Mouse (Mus musculus): ENCODE measurements around the gene Coq6. TPM values are rescaled to one million over a fixed set of nuclear protein-coding genes. Genes with fewer than 3 reads are reported as not detected.

The Coq6 gene
- total and polyA plus RNA-seq, 2 experiments from 2014 or later: 40.8 to 80.2 TPM

DNA sequence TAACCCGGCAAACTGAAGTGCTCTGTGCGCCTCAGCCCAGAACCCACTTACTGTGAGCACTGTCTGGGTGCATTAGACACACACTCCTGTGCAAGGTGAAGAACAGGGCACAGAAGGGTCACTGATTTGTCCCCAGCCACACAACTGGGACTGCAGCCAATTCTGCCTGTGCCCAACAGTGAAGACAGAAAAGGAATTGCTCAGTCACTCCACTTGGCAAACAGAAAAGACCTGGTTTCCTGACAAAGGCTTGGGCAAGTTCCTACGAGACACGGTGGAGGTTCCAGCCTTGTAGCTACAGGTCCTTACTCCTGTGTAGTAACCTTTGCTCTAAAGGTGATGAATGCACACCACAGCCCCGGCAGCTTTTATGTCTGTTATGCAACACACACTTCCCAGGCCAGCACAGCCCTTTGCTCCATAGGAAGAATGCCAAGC is 23.2 kb downstream of the Coq6 start:
- H3K9me3 ChIP-seq (ENCODE audit: low read length): no peaks in the 10 kb centered on the region
- H3K27ac ChIP-seq: peak overlapping the region; percentile 45
- no peaks in the 10 kb centered on the region for H3K4me1 ChIP-seq (ENCODE audit: insufficient read depth, low read length)
- peak; percentile 26 for DNase-seq (ENCODE audit: low spot score)
- H3K9ac ChIP-seq (replicated peaks; ENCODE audit: low read length): no peak overlapping the region
- no peak for ATAC-seq
- no peaks in the 10 kb centered on the region for H3K27me3 ChIP-seq (ENCODE audit: insufficient read depth, low read length)
- TF ChIP-seq CTCF (IDR thresholded peaks at IDR 0.05; ENCODE audit: low read depth): no peak
- no peak overlapping the region for H3K4me2 ChIP-seq (ENCODE audit: low read depth, low read length)
- WGBS: 61% methylated on average over 5 of the region's 5 CpGs
- no peak overlapping the region for H3K4me3 ChIP-seq (ENCODE audit: low read length)
- peaks cover 14% of the 10 kb centered on the region; the same call in 1 of the 2 replicates for H3K36me3 ChIP-seq (ENCODE audit: insufficient read depth, low read length)

DNA sequence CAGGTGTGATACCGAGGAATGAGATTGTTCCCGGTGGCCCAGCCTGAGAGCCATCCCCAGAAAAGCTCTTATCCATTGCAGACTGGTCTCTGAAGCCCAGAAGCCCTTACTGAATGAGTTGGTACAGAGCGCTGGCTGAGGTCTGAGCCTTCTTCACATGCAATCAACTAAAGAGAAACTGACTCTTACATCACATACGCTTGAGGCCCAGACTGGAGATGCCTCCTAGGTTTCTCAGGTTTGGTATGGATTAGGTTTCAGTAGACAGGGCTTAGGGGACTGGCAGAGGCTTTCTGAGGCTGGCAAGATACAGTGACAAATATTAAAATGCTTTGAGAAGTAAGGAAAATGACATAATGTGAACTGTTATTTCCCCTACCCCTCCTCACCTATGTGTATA is 24.0 kb downstream of the Coq6 start:
- WGBS: 95% methylated on average over 4 of the region's 4 CpGs
- no peak overlapping the region for H3K4me3 ChIP-seq (ENCODE audit: low read length)
- H3K36me3 ChIP-seq (ENCODE audit: insufficient read depth, low read length): peaks cover 14% of the 10 kb centered on the region; the same call in 1 of the 2 replicates
- H3K9ac ChIP-seq (replicated peaks; ENCODE audit: low read length): no peak overlapping the region
- H3K27me3 ChIP-seq (ENCODE audit: insufficient read depth, low read length): no peaks in the 10 kb centered on the region
- DNase-seq (ENCODE audit: low spot score): no peak
- ATAC-seq: no peak
- H3K4me2 ChIP-seq (ENCODE audit: low read depth, low read length): no peak overlapping the region
- H3K27ac ChIP-seq: no peak overlapping the region
- H3K4me1 ChIP-seq (ENCODE audit: insufficient read depth, low read length): no peaks in the 10 kb centered on the region
- no peak for TF ChIP-seq CTCF (IDR thresholded peaks at IDR 0.05; ENCODE audit: low read depth)
- H3K9me3 ChIP-seq (ENCODE audit: low read length): no peaks in the 10 kb centered on the region

DNA sequence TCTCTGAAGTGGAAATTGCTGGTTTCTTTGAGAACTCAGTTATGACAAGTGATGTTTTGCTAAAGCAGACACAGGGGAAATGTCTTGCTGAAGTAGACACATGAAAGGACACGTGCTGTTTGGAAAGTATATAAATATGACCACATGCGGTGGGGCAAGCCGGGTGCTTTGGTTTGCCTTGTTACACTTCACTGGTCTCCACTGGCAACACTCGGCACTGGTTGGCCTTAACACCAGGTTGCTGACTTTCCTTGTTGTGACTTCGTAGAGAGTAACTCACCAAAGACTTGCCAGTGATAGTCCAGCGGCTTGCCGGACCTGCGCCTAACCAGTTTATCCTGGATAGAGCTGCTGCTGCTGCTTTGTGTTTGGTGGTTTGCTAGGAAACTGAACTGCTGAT is 26.6 kb downstream of the Coq6 start:
- TF ChIP-seq CTCF (IDR thresholded peaks at IDR 0.05; ENCODE audit: low read depth): no peak
- H3K9me3 ChIP-seq (ENCODE audit: low read length): no peaks in the 10 kb centered on the region
- no peaks in the 10 kb centered on the region for H3K27me3 ChIP-seq (ENCODE audit: insufficient read depth, low read length)
- H3K4me2 ChIP-seq (ENCODE audit: low read depth, low read length): no peak overlapping the region
- no peak overlapping the region for H3K4me3 ChIP-seq (ENCODE audit: low read length)
- DNase-seq (ENCODE audit: low spot score) (no peak), ATAC-seq (no peak)
- WGBS: 83% methylated on average over 8 of the region's 8 CpGs
- no peak overlapping the region for H3K9ac ChIP-seq (replicated peaks; ENCODE audit: low read length)
- no peaks in the 10 kb centered on the region for H3K4me1 ChIP-seq (ENCODE audit: insufficient read depth, low read length)
- H3K36me3 ChIP-seq (ENCODE audit: insufficient read depth, low read length): 0 out of 2 replicates have a peak, but pooled peaks cover 9% of the 10 kb centered on the region
- no peak overlapping the region for H3K27ac ChIP-seq

DNA sequence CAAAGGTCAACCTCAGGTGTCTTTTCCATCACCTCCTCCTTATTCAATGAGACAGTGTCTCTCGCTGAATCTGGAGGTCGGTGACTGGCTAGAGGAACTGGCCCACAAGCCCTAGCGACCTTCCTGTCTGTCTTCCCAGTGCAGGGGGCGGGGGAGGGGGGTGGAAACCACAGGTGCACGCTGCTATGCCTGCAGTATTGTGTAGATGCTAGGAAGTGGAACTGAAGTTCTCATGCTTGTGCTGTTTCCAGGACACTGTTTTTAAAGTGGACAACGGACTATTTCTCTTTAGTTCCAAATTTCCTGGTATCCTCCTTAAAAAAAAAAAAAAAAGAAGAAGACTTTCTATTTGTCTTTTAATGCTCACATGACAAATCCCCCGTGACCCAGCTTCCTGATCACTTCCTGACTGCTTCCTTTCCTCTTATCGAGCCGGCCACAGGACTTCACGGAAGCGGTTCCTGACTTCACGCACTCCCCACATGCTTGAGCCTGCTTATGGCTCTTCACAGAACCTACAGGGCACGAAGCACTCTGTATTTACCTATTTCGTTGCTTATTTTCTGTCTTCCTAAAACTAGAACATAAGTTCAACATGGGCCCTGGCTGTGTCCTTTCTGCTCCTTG is 27.4 kb downstream of the Coq6 start:
- no peaks in the 10 kb centered on the region for H3K4me1 ChIP-seq (ENCODE audit: insufficient read depth, low read length)
- H3K4me2 ChIP-seq (ENCODE audit: low read depth, low read length): no peak overlapping the region
- no peak for TF ChIP-seq CTCF (IDR thresholded peaks at IDR 0.05; ENCODE audit: low read depth)
- no peak overlapping the region for H3K27ac ChIP-seq
- DNase-seq (ENCODE audit: low spot score) (no peak), ATAC-seq (no peak)
- no peaks in the 10 kb centered on the region for H3K27me3 ChIP-seq (ENCODE audit: insufficient read depth, low read length)
- 75% methylated on average over 14 of the region's 14 CpGs for WGBS
- H3K9me3 ChIP-seq (ENCODE audit: low read length): no peaks in the 10 kb centered on the region
- no peak overlapping the region for H3K9ac ChIP-seq (replicated peaks; ENCODE audit: low read length)
- no peak overlapping the region for H3K4me3 ChIP-seq (ENCODE audit: low read length)
- H3K36me3 ChIP-seq (ENCODE audit: insufficient read depth, low read length): 0 out of 2 replicates have a peak, but pooled peaks cover 9% of the 10 kb centered on the region

DNA sequence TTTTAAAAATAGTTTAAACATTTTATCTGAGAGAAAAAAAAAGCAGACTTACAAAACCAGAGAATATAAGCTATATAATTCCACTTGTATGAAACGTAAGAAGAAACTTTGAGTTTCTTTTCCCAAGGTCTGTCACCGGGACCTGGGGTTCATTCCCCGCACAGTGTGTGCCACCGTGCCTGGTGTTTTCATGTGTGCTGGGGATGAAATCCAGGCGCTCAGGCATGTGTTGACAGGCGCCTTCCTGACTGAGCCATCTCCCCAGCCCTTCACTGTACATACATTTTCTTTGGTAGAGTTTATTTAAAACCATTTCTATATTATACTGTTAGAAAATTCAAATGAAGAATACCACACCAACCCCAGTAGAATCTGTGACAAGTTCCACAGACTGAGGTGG is 28.9 kb downstream of the Coq6 start:
- Histone ChIP-seq H3K9me3 (ENCODE audit: low read length) (no peaks in the 10 kb centered on the region), H3K4me1 (ENCODE audit: insufficient read depth, low read length) (no peaks in the 10 kb centered on the region), H3K4me2 (ENCODE audit: low read depth, low read length) (no peak overlapping the region), H3K27me3 (ENCODE audit: insufficient read depth, low read length) (no peaks in the 10 kb centered on the region), H3K4me3 (ENCODE audit: low read length) (no peak overlapping the region), H3K27ac (no peak overlapping the region), H3K9ac (replicated peaks; ENCODE audit: low read length) (no peak overlapping the region), H3K36me3 (ENCODE audit: insufficient read depth, low read length) (0 out of 2 replicates have a peak, but pooled peaks cover 7% of the 10 kb centered on the region)
- 88% methylated on average over 6 of the region's 6 CpGs for WGBS
- ATAC-seq: no peak
- no peak for TF ChIP-seq CTCF (IDR thresholded peaks at IDR 0.05; ENCODE audit: low read depth)
- no peak for DNase-seq (ENCODE audit: low spot score)

DNA sequence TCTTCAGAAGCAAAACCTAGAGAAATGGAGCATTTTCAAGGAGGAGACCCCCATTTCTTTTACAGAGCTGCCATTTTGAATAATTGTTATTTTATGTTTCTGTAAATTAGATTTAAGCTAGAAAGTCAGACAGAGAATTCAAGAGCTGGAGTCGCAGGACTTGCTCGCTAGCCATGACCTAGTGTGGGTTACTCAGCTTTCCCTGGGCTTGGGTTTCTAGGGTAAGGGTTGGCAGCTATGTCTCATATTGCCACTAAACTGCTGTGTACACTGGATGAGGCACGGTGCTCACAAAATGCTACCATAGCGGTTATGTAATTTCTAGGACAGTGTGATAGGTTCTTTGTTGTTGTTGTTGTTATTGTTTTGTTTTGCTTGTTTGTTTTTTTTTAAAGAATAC is 31.2 kb downstream of the Coq6 start:
- no peak overlapping the region for H3K9ac ChIP-seq (replicated peaks; ENCODE audit: low read length)
- 95% methylated on average over 4 of the region's 4 CpGs for WGBS
- 0 out of 2 replicates have a peak, but pooled peaks cover 4% of the 10 kb centered on the region for H3K36me3 ChIP-seq (ENCODE audit: insufficient read depth, low read length)
- no peak overlapping the region for H3K4me3 ChIP-seq (ENCODE audit: low read length)
- no peak overlapping the region for H3K4me2 ChIP-seq (ENCODE audit: low read depth, low read length)
- no peak for ATAC-seq
- no peak for TF ChIP-seq CTCF (IDR thresholded peaks at IDR 0.05; ENCODE audit: low read depth)
- H3K9me3 ChIP-seq (ENCODE audit: low read length): no peaks in the 10 kb centered on the region
- H3K4me1 ChIP-seq (ENCODE audit: insufficient read depth, low read length): no peaks in the 10 kb centered on the region
- H3K27ac ChIP-seq: no peak overlapping the region
- no peaks in the 10 kb centered on the region for H3K27me3 ChIP-seq (ENCODE audit: insufficient read depth, low read length)
- DNase-seq (ENCODE audit: low spot score): no peak

DNA sequence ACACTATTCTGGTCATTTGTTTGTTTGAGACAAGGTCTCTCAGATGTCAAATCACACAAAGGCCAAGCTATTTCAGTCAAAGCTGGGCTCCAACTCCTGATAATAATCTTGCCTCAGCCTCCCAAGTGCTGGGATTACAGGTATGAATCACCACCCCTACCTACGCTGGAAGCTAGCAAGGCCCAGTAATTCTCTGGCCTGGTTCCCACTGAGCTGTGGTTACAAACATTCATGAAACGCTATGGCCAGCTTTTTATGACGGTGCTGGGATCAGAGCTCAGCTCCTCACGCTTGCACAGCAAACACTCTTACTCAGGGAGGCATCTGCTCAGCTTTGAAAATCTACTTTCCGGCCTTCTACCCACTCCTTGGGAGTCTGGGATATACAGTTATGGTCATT is 32.4 kb downstream of the Coq6 start:
- Histone ChIP-seq H3K9me3 (ENCODE audit: low read length) (no peaks in the 10 kb centered on the region), H3K4me1 (ENCODE audit: insufficient read depth, low read length) (no peaks in the 10 kb centered on the region), H3K36me3 (ENCODE audit: insufficient read depth, low read length) (no peaks in the 10 kb centered on the region), H3K4me3 (ENCODE audit: low read length) (no peak overlapping the region), H3K27me3 (ENCODE audit: insufficient read depth, low read length) (no peaks in the 10 kb centered on the region), H3K27ac (no peak overlapping the region), H3K4me2 (ENCODE audit: low read depth, low read length) (no peak overlapping the region), H3K9ac (replicated peaks; ENCODE audit: low read length) (no peak overlapping the region)
- TF ChIP-seq CTCF (IDR thresholded peaks at IDR 0.05; ENCODE audit: low read depth): no peak
- 92% methylated on average over 5 of the region's 5 CpGs for WGBS
- no peak for ATAC-seq
- no peak for DNase-seq (ENCODE audit: low spot score)

All from hindbrain, postnatal 0 days (tissue).